Mouse (Mus musculus) liver, postnatal 0 days (tissue): Measurements from ENCODE around the gene Chrna1. TPM values are rescaled to one million over a fixed set of nuclear protein-coding genes. Genes with fewer than 3 reads are reported as not detected.

Experiments
- ATAC-seq: fragments of 200-750 bp; cut with Nextera tagmentation; 2 replicates; pipeline ENCODE4 v1.8.0; 2017; ENCODE audit warnings: mild to moderate bottlenecking, moderate library complexity
- DNase-seq: peaks from one replicate; pipeline ENCODE4 v3.0.0-alpha.2; 2016
- H3K27ac ChIP-seq: fragments of 300-500 bp; sonication (generic); 2 replicates; pipeline ENCODE4 v1.5.1; 2014; ENCODE audit warnings: antibody characterized with exemption, moderate library complexity, mild to moderate bottlenecking, low read depth
- H3K27me3 ChIP-seq: fragments of 300-500 bp; sonication (generic); 2 replicates; pipeline ENCODE4 v1.6.1; 2014; ENCODE audit warnings: low read length, control low read depth, mixed read lengths; ENCODE audit not compliant: insufficient read depth
- H3K36me3 ChIP-seq: fragments of 300-500 bp; sonication (generic); replicated peaks from 2 replicates; pipeline ENCODE4 v1.6.1; 2014; ENCODE audit warnings: mild to moderate bottlenecking, control low read depth, low read length, moderate library complexity, mixed read lengths; ENCODE audit not compliant: insufficient read depth
- H3K4me1 ChIP-seq: fragments of 300-500 bp; sonication (generic); 2 replicates; pipeline ENCODE4 v1.6.1; 2014; ENCODE audit warnings: antibody characterized with exemption, mild to moderate bottlenecking, control low read depth; ENCODE audit not compliant: insufficient read depth
- H3K4me2 ChIP-seq: fragments of 300-500 bp; sonication (generic); 2 replicates; pipeline ENCODE4 v1.6.1; 2014; ENCODE audit warnings: low read depth, mild to moderate bottlenecking, low read length, moderate library complexity, mixed read lengths
- H3K4me3 ChIP-seq: fragments of 300-500 bp; sonication (generic); 2 replicates; pipeline ENCODE4 v1.5.1; 2014; ENCODE audit warnings: low read depth, low read length
- H3K9ac ChIP-seq: fragments of 300-500 bp; sonication (generic); replicated peaks from 2 replicates; pipeline ENCODE4 v1.6.1; 2014; ENCODE audit warnings: mild to moderate bottlenecking, moderate library complexity
- H3K9me3 ChIP-seq: fragments of 300-500 bp; sonication (generic); 2 replicates; pipeline ENCODE4 v1.6.1; 2016; ENCODE audit warnings: mild to moderate bottlenecking, control low read depth, low read length, mixed read lengths
- CTCF ChIP-seq: sonication (generic); IDR thresholded peaks from 2 replicates; pipeline ENCODE4 v1.5.1; 2016; ENCODE audit warnings: antibody characterized with exemption, low read depth
- EP300 ChIP-seq: IDR thresholded peaks from 2 replicates; pipeline ENCODE4 v1.6.1; 2016; ENCODE audit warnings: antibody characterized with exemption, low read depth, mild to moderate bottlenecking
- WGBS: fragments of 180-500 bp; shearing (Covaris S2); extraction: QIAGEN DNeasy Blood & Tissue Kit; methylation state at CpG from one replicate; pipeline ENCODE4 v1.1.7; 2014; ENCODE audit not compliant: insufficient replicate concordance; 5-methylcytosine and 5-hydroxymethylcytosine counted together
- polyA plus RNA-seq: library from polyadenylated mRNA; unstranded; fragments of >200 nt; fragmentation: Nextera tagmentation; extraction: Ambion mirVana; gene quantifications from 2 replicates; pipeline ENCODE4 v1.2.1, GENCODE M21; 2015

Chrna1 gene
- polyA plus RNA-seq, 1 experiment from 2014 or later, result 0.06 TPM

- Histone ChIP-seq H3K36me3 (no peaks in the 10 kb centered on the region), H3K9ac (no peak overlapping the region), H3K4me1 (0 out of 2 replicates have a peak, but pooled peaks cover 2% of the 10 kb centered on the region), H3K27ac (no peak overlapping the region), H3K4me2 (no peak overlapping the region), H3K9me3 (no peaks in the 10 kb centered on the region), H3K27me3 (0 out of 2 replicates have a peak, but pooled peaks cover 5% of the 10 kb centered on the region), H3K4me3 (no peak overlapping the region)
- WGBS, result 57% methylated on average over 4 of the region's 4 CpGs
- ATAC-seq, result no peak
- DNase-seq, result no peak
- no peak for TF ChIP-seq EP300
- no peak for TF ChIP-seq CTCF
These were observed 7.0 kb upstream of the Chrna1 start for GRCm38 (mm10) chr2:73587109-73587506.

GRCm38 (mm10) chr2:73586392-73587108, 6.4 kb upstream of the Chrna1 start:
- no peak for ATAC-seq
- Histone ChIP-seq H3K9me3 (no peaks in the 10 kb centered on the region), H3K27me3 (0 out of 2 replicates have a peak, but pooled peaks cover 5% of the 10 kb centered on the region), H3K27ac (no peak overlapping the region), H3K4me1 (no peaks in the 10 kb centered on the region), H3K36me3 (no peaks in the 10 kb centered on the region), H3K9ac (no peak overlapping the region), H3K4me2 (no peak overlapping the region), H3K4me3 (no peak overlapping the region)
- no peak for TF ChIP-seq CTCF
- TF ChIP-seq EP300, result no peak
- WGBS, result 54% methylated on average over 10 of the region's 10 CpGs
- DNase-seq, result no peak

DNA sequence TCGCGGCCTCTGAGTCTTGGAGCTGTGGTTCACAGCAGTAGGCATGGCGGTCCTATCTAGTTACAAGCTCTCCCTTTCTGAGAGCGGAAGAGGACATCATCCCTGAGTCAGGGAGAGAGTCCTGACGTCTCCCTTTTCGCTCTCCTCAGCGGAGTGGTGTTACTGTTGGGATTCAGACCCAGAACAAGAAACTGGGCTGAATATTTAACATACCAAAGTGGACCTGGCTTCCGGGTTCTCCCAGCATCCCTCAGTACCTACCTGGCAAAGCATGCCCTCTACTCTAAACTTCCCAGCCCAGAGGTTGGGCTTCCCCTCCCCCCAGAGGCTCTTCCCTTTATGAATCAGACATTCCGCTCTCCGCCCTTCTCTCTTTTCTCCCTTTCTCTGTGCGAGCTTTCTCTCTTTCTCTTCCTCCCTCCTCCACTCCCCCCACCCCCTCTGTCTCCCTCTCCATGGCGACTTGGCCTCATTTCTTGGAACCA, 5.3 kb upstream of the Chrna1 start:
- H3K9me3 ChIP-seq, result no peaks in the 10 kb centered on the region

GRCm38 (mm10) chr2:73584645-73585346, 4.7 kb upstream of the Chrna1 start:
- Histone ChIP-seq H3K9me3 (no peaks in the 10 kb centered on the region), H3K36me3 (no peaks in the 10 kb centered on the region), H3K4me3 (peak overlapping the region; percentile 37), H3K4me1 (no peaks in the 10 kb centered on the region), H3K4me2 (peak overlapping the region; percentile 68), H3K9ac (peak overlapping the region; percentile 32; the same call in 1 of the 2 replicates), H3K27me3 (0 out of 2 replicates have a peak, but pooled peaks cover 5% of the 10 kb centered on the region), H3K27ac (no peak overlapping the region)
- peak; percentile 84 for DNase-seq
- peak; percentile 68 for ATAC-seq
- TF ChIP-seq CTCF (peak; percentile 70), EP300 (no peak)
- 4% methylated on average over 15 of the region's 18 CpGs for WGBS

More for the DNA sequence above, 5.3 kb upstream of the Chrna1 start:
- Histone ChIP-seq H3K4me1 (no peaks in the 10 kb centered on the region), H3K36me3 (no peaks in the 10 kb centered on the region), H3K4me3 (peak overlapping the region; percentile 37), H3K27me3 (0 out of 2 replicates have a peak, but pooled peaks cover 5% of the 10 kb centered on the region), H3K9ac (peak overlapping the region; percentile 32; the same call in 1 of the 2 replicates), H3K27ac (no peak overlapping the region), H3K4me2 (peak overlapping the region; percentile 68)
- TF ChIP-seq CTCF (no peak), EP300 (no peak)
- 26% methylated on average over 12 of the region's 12 CpGs for WGBS
- ATAC-seq (no peak), DNase-seq (no peak)

- DNase-seq (no peak), ATAC-seq (no peak)
- no peak overlapping the region for H3K4me2 ChIP-seq
- TF ChIP-seq CTCF (no peak), EP300 (no peak)
- H3K36me3 ChIP-seq, result no peaks in the 10 kb centered on the region
- WGBS, result 83% methylated on average over 5 of the region's 5 CpGs
- H3K4me3 ChIP-seq, result no peak overlapping the region
- no peak overlapping the region for H3K27ac ChIP-seq
- no peaks in the 10 kb centered on the region for H3K4me1 ChIP-seq
- H3K9ac ChIP-seq, result no peak overlapping the region
- no peaks in the 10 kb centered on the region for H3K9me3 ChIP-seq
- 0 out of 2 replicates have a peak, but pooled peaks cover 3% of the 10 kb centered on the region for H3K27me3 ChIP-seq
These were observed 582 bp upstream of the Chrna1 start for GRCm38 (mm10) chr2:73580720-73581119.

GRCm38 (mm10) chr2:73579168-73579567, 970 bp downstream of the Chrna1 start:
- no peaks in the 10 kb centered on the region for H3K4me1 ChIP-seq
- TF ChIP-seq EP300 (no peak), CTCF (no peak)
- H3K4me3 ChIP-seq, result no peak overlapping the region
- H3K36me3 ChIP-seq, result no peaks in the 10 kb centered on the region
- no peak overlapping the region for H3K4me2 ChIP-seq
- no peak for ATAC-seq
- no peak overlapping the region for H3K9ac ChIP-seq
- no peaks in the 10 kb centered on the region for H3K9me3 ChIP-seq
- no peak for DNase-seq
- H3K27me3 ChIP-seq, result no peaks in the 10 kb centered on the region
- no peak overlapping the region for H3K27ac ChIP-seq
- 48% methylated on average over 5 of the region's 5 CpGs for WGBS
